Mouse (Mus musculus): ENCODE data around the gene C87436.

DNA sequence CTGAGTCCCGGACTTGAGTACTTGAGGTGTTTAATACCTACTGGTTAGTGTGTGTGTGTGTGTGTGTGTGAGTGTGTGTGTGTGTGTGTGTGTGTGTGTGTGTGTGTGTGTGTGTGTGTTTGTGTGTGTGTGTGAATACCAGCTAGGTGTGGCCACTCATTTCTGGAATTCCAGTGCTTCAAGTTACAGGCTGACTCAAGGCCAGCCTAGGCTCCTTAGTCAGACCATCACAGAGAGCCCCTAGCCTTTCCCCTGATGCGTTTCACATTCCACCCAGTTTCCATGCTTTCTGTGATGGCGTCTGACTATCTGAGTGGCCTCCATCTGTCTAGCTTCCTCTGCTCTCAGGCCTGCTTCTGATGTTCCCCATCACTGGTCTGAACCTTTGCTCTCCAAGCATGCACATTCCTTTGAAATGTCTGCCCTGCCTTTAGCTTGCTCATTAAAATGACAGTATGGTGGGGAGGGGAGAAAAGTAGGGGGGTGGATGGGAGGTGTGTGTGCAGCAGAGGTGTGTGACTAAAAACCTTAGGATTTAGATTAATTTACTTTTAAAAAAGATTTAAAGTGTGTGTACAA lies 81.7 kb downstream of the C87436 start:
- TF ChIP-seq ELF1 (IDR thresholded peaks at IDR 0.05; ENCODE audit: low read depth, low read length) (no peak), CTCF (conservative IDR thresholded peaks at IDR 0.05 in 1 of 2, IDR thresholded peaks at IDR 0.05 in 1 of 2; ENCODE audit: low read depth in 2 of 2, low read length in 2 of 2) (no peak), KAT2A (IDR thresholded peaks at IDR 0.05; ENCODE audit: insufficient replicate concordance, low read length) (no peak), POLR2A (IDR thresholded peaks at IDR 0.05; ENCODE audit: low read depth, low read length) (no peak), MAZ (IDR thresholded peaks at IDR 0.05; ENCODE audit: low read depth, low read length) (no peak), UBTF (IDR thresholded peaks at IDR 0.05; ENCODE audit: low read depth, low read length) (no peak), BHLHE40 (IDR thresholded peaks at IDR 0.05; ENCODE audit: low read depth, low read length) (no peak), MAX (IDR thresholded peaks at IDR 0.05; ENCODE audit: low read length) (no peak), CHD2 (IDR thresholded peaks at IDR 0.05; ENCODE audit: low read length) (no peak)
